8 mouse cellular contexts compared by ENCODE assay signal in genomic region chr5:25760410-25760832, GRCm38 (mm10). TPM values are rescaled to one million over a fixed set of nuclear protein-coding genes. Genes with fewer than 3 reads are reported as not detected.
DNase-seq lines count a peak whose midpoint lies in the region; ATAC-seq and TF ChIP-seq lines count a peak whose summit lies in the region.

No protein-coding gene starts in this region.

- no peaks in the 10 kb centered on the region for H3K36me3 ChIP-seq in heart, adult 2 months (ENCODE audit: control insufficient read depth, insufficient read depth, low read length)
- H3K36me3 ChIP-seq in E14TG2a.4 (ENCODE audit: insufficient read depth, low read length): no peaks in the 10 kb centered on the region
- no peaks in the 10 kb centered on the region for H3K36me3 ChIP-seq in embryonic facial prominence, embryonic 12.5 days
- H3K36me3 ChIP-seq in intestine, embryonic 14.5 days (ENCODE audit: control insufficient read depth, insufficient read depth, low read length): no peaks in the 10 kb centered on the region

- TF ChIP-seq EP300 in heart, adult 2 months (IDR thresholded peaks at IDR 0.05; ENCODE audit: insufficient read depth, low read depth, low read length): no peak

- TF ChIP-seq POLR2A in heart, adult 2 months (IDR thresholded peaks at IDR 0.05; ENCODE audit: insufficient read depth, low read depth, low read length): no peak

- DNase-seq in heart, adult 2 months: peak in 1 of 2 experiments; percentile 27
- DNase-seq in heart, postnatal 10 days: no peak
- peak; percentile 55 for DNase-seq in intestine, embryonic 14.5 days (ENCODE audit: low spot score)
- DNase-seq in lung, postnatal 36 days: peak; percentile 3
- peak; percentile 20 to 21 for DNase-seq in spleen, postnatal 36 days (ENCODE audit: low spot score in 2 of 2)
- DNase-seq in embryo, embryonic 10 days (ENCODE audit: low spot score): no peak

- H3K9me3 ChIP-seq in E14TG2a.4 (ENCODE audit: low read length): no peaks in the 10 kb centered on the region
- H3K9me3 ChIP-seq in embryonic facial prominence, embryonic 12.5 days: no peaks in the 10 kb centered on the region
- no peaks in the 10 kb centered on the region for H3K9me3 ChIP-seq in intestine, embryonic 14.5 days (ENCODE audit: control insufficient read depth, low read length)

- peak overlapping the region; percentile 96 for H3K4me2 ChIP-seq in embryonic facial prominence, embryonic 12.5 days (replicated peaks)
- peak overlapping the region; percentile 93 for H3K4me2 ChIP-seq in intestine, embryonic 14.5 days (ENCODE audit: low read length)

- H3K4me1 ChIP-seq in heart, adult 2 months (ENCODE audit: control insufficient read depth, insufficient read depth, low read length): peaks cover 7% of the 10 kb centered on the region
- peaks cover 33% of the 10 kb centered on the region for H3K4me1 ChIP-seq in E14TG2a.4 (replicated peaks; ENCODE audit: low read depth, low read length)
- H3K4me1 ChIP-seq in embryonic facial prominence, embryonic 12.5 days: peaks cover 4% of the 10 kb centered on the region; the same call in 1 of the 2 replicates
- no peaks in the 10 kb centered on the region for H3K4me1 ChIP-seq in intestine, embryonic 14.5 days (replicated peaks; ENCODE audit: control insufficient read depth, insufficient read depth, low read length)

- no peak overlapping the region; the same call in 1 of the 2 replicates for H3K9ac ChIP-seq in heart, adult 2 months (ENCODE audit: low read depth, low read length)
- H3K9ac ChIP-seq in embryonic facial prominence, embryonic 12.5 days: peak overlapping the region; percentile 65
- H3K9ac ChIP-seq in intestine, embryonic 14.5 days (ENCODE audit: low read length): no peak overlapping the region

- no peaks in the 10 kb centered on the region for H3K27me3 ChIP-seq in heart, adult 2 months (ENCODE audit: control insufficient read depth, insufficient read depth, low read length)
- H3K27me3 ChIP-seq in E14TG2a.4 (ENCODE audit: insufficient read depth, low read length): peaks cover 4% of the 10 kb centered on the region; the same call in 1 of the 2 replicates
- 0 out of 2 replicates have a peak, but pooled peaks cover 3% of the 10 kb centered on the region for H3K27me3 ChIP-seq in embryonic facial prominence, embryonic 12.5 days
- 0 out of 2 replicates have a peak, but pooled peaks cover 6% of the 10 kb centered on the region for H3K27me3 ChIP-seq in intestine, embryonic 14.5 days (replicated peaks; ENCODE audit: control insufficient read depth, insufficient read depth, low read length)

- H3K79me2 ChIP-seq in heart, adult 2 months (replicated peaks; ENCODE audit: control insufficient read depth, insufficient read depth, low read length): no peaks in the 10 kb centered on the region

- intact Hi-C loops in heart, adult 2 months (cut with DNase I): loop anchor here (5.0 kb wide), 1 partner anchor 42 kb away; no protein-coding TSS in a partner anchor
- intact Hi-C loops in heart, postnatal 10 days (cut with DNase I): no loop called here

- TF ChIP-seq CTCF in heart, adult 2 months (IDR thresholded peaks at IDR 0.05): no peak
- TF ChIP-seq CTCF in E14TG2a.4 (conservative IDR thresholded peaks at IDR 0.05; ENCODE audit: low read length): no peak

- peak overlapping the region; percentile 86 for H3K27ac ChIP-seq in heart, adult 2 months
- no peak overlapping the region for H3K27ac ChIP-seq in embryonic facial prominence, embryonic 12.5 days
- H3K27ac ChIP-seq in intestine, embryonic 14.5 days (ENCODE audit: low read depth): no peak overlapping the region

- WGBS in heart, adult 2 months: 6% methylated on average over 10 of the region's 10 CpGs
- WGBS in embryonic facial prominence, embryonic 12.5 days: 1% methylated on average over 10 of the region's 10 CpGs
- 2% methylated on average over 10 of the region's 10 CpGs for WGBS in intestine, embryonic 14.5 days

- peak overlapping the region; percentile 71 for H3K4me3 ChIP-seq in heart, adult 2 months
- H3K4me3 ChIP-seq in E14TG2a.4 (replicated peaks; ENCODE audit: low read length): peak overlapping the region; percentile 98
- H3K4me3 ChIP-seq in embryonic facial prominence, embryonic 12.5 days: peak overlapping the region; percentile 78
- peak overlapping the region; percentile 77 for H3K4me3 ChIP-seq in intestine, embryonic 14.5 days (ENCODE audit: low read depth, low read length)

- no peak for ATAC-seq in embryonic facial prominence, embryonic 12.5 days (ENCODE audit: insufficient number of reproducible peaks, insufficient read depth, low FRiP score, low TSS enrichment)
- no peak for ATAC-seq in intestine, embryonic 14.5 days (replicated peaks; ENCODE audit: low FRiP score, low TSS enrichment, low read depth)

RNA-seq across cellular contexts. Expression of gene Actr3b, which starts 0.6 kb away (rescaled TPM):
- 10 to 100 TPM; 33.7 to 46.8 TPM for total RNA-seq in heart, adult 2 months (2021)
- 28.3 and 28.5 TPM in 2 replicates for polyA plus RNA-seq in heart, adult 2 months (2012; rRNA removed)
- 10 to 100 TPM; 18.6 to 19.5 TPM for total RNA-seq in heart, postnatal 10 days (2021)
- 4.6 and 5.1 TPM in 2 replicates for polyA plus RNA-seq in embryonic facial prominence, embryonic 12.5 days (2016; fragmentation: Nextera tagmentation; extraction: Ambion mirVana)
- 3.5 and 3.6 TPM in 2 replicates for polyA plus RNA-seq in intestine, embryonic 14.5 days (2014; fragmentation: Nextera tagmentation; extraction: Ambion mirVana)

RNA-seq across cellular contexts. Expression of gene Xrcc2, which starts 54.8 kb away (rescaled TPM):
- total RNA-seq in heart, adult 2 months (2021): 1 to 10 TPM; 4.8 to 7.3 TPM
- 3.0 and 6.6 TPM in 2 replicates for polyA plus RNA-seq in heart, adult 2 months (2012; rRNA removed)
- 1 to 10 TPM; 5.6 to 7.2 TPM for total RNA-seq in heart, postnatal 10 days (2021)
- polyA plus RNA-seq in embryonic facial prominence, embryonic 12.5 days (2016; fragmentation: Nextera tagmentation; extraction: Ambion mirVana): 13.2 and 14.1 TPM in 2 replicates
- polyA plus RNA-seq in intestine, embryonic 14.5 days (2014; fragmentation: Nextera tagmentation; extraction: Ambion mirVana): 6.7 and 9.4 TPM in 2 replicates

Comparison
In these comparisons a context has a peak if more than half of its experiments do, and no peak if none do; other contexts are left out.
1. DNase-seq: peak in intestine, embryonic 14.5 days (single experiment), lung, postnatal 36 days (single experiment) and spleen, postnatal 36 days (2 of 2); none in heart, postnatal 10 days (0 of 2) and embryo, embryonic 10 days (single experiment).
2. Peak in every context shown above with its lines, with median percentiles within 50 percentile points of each other: H3K4me3 ChIP-seq.